Mouse (Mus musculus): ENCODE measurements around the gene Polr2e. TPM values are rescaled to one million over a fixed set of nuclear protein-coding genes. Genes with fewer than 3 reads are reported as not detected.
"Not testable (repeated sequence)": the region's sequence is repeated elsewhere in the genome, so short reads cannot be mapped to it uniquely, and the experiment has no call there.

Polr2e gene
- polyA plus RNA-seq, 1 experiment from 2014 or later, result 241 TPM

GRCm38 (mm10) chr10:80056976-80057682 lies 17.5 kb upstream of the Polr2e start:
- peaks cover 16% of the 10 kb centered on the region for H3K4me1 ChIP-seq (replicated peaks)
- 92% methylated on average over 27 of the region's 27 CpGs for WGBS
- H3K36me3 ChIP-seq, result peaks cover 70% of the 10 kb centered on the region
- H3K27ac ChIP-seq, result no peak overlapping the region
- no peak overlapping the region for H3K9ac ChIP-seq (replicated peaks)
- ATAC-seq (ENCODE audit: insufficient number of reproducible peaks, insufficient read depth, low FRiP score, low TSS enrichment, low read depth), result no peak
- no peak overlapping the region for H3K4me2 ChIP-seq
- H3K27me3 ChIP-seq, result no peaks in the 10 kb centered on the region
- no peak overlapping the region for H3K4me3 ChIP-seq (replicated peaks)
- H3K9me3 ChIP-seq, result no peaks in the 10 kb centered on the region

GRCm38 (mm10) chr10:80056506-80056905 lies 16.9 kb upstream of the Polr2e start:
- no peak overlapping the region for H3K4me2 ChIP-seq
- peaks cover 16% of the 10 kb centered on the region for H3K4me1 ChIP-seq (replicated peaks)

DNA sequence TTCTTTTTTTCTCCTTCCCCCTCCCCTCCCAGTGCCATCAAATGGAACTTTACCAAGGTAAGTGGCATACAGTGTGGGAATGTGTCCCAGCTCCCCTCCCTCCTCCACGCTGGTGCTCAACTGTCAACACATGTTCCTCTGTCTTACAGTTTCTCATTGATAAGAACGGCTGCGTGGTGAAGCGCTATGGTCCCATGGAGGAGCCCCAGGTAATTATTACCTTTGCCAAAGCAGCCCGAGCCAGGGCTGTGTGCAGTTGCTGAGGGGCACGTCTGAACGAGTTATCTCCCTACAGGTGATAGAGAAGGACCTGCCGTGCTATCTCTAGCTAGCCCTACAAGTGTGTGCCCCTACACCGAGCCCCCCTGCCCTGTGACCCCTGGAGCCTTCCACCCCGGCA lies 16.3 kb upstream of the Polr2e start:
- Histone ChIP-seq H3K4me1 (replicated peaks) (peaks cover 18% of the 10 kb centered on the region), H3K27me3 (no peaks in the 10 kb centered on the region), H3K9me3 (no peaks in the 10 kb centered on the region), H3K4me2 (0 out of 2 replicates have a peak overlapping the region, but pooled peaks have one; percentile 77), H3K27ac (no peak overlapping the region), H3K9ac (replicated peaks) (no peak overlapping the region; the same call in 1 of the 2 replicates), H3K4me3 (replicated peaks) (no peak overlapping the region), H3K36me3 (peaks cover 58% of the 10 kb centered on the region)
- WGBS, result 85% methylated on average over 10 of the region's 10 CpGs
- no peak for ATAC-seq (ENCODE audit: insufficient number of reproducible peaks, insufficient read depth, low FRiP score, low TSS enrichment, low read depth)

More at GRCm38 (mm10) chr10:80056506-80056905, 16.9 kb upstream of the Polr2e start:
- Histone ChIP-seq H3K9me3 (no peaks in the 10 kb centered on the region), H3K27ac (no peak overlapping the region), H3K36me3 (peaks cover 64% of the 10 kb centered on the region), H3K27me3 (no peaks in the 10 kb centered on the region), H3K4me3 (replicated peaks) (no peak overlapping the region), H3K9ac (replicated peaks) (no peak overlapping the region)
- 90% methylated on average over 4 of the region's 4 CpGs for WGBS
- no peak for ATAC-seq (ENCODE audit: insufficient number of reproducible peaks, insufficient read depth, low FRiP score, low TSS enrichment, low read depth)

- no peak for ATAC-seq (ENCODE audit: insufficient number of reproducible peaks, insufficient read depth, low FRiP score, low TSS enrichment, low read depth)
- 83% methylated on average over 5 of the region's 5 CpGs for WGBS
- H3K9ac ChIP-seq (replicated peaks), result no peak overlapping the region; the same call in 1 of the 2 replicates
Observed at GRCm38 (mm10) chr10:80055364-80055763, 15.8 kb upstream of the Polr2e start.

DNA sequence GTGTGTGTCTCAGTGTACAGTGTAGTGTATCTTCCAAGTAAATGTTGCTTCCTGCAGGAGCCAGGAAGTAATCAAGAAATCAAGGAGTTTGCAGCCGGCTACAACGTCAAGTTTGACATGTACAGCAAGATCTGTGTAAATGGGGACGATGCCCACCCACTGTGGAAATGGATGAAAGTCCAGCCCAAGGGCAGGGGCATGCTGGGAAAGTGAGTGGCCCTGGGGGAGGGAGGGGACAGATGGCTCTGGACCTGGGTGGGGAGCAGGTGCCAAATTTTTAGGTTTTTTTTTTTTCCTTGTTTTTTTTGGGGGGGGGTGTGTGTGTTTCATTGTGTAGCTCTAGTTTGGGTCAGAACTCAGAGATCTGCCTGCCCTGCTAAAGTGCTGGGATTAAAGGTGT lies 15.3 kb upstream of the Polr2e start:
- not testable (repeated sequence) for H3K27ac ChIP-seq; H3K9me3 ChIP-seq; ATAC-seq (ENCODE audit: insufficient number of reproducible peaks, insufficient read depth, low FRiP score, low TSS enrichment, low read depth); H3K27me3 ChIP-seq
- peaks cover 48% of the 10 kb centered on the region for H3K36me3 ChIP-seq
- peak overlapping the region; percentile 92 for H3K9ac ChIP-seq (replicated peaks)
- peak overlapping the region; percentile 89 for H3K4me3 ChIP-seq (replicated peaks)
- H3K4me2 ChIP-seq, result peak overlapping the region; percentile 77
- WGBS, result 38% methylated on average over 3 of the region's 3 CpGs
- H3K4me1 ChIP-seq (replicated peaks), result peaks cover 18% of the 10 kb centered on the region

More at GRCm38 (mm10) chr10:80055364-80055763, 15.8 kb upstream of the Polr2e start:
- Histone ChIP-seq H3K27ac (no peak overlapping the region), H3K36me3 (peaks cover 53% of the 10 kb centered on the region), H3K27me3 (no peaks in the 10 kb centered on the region), H3K4me2 (peak overlapping the region; percentile 77), H3K4me3 (replicated peaks) (peak overlapping the region; percentile 89; the same call in 1 of the 2 replicates), H3K9me3 (no peaks in the 10 kb centered on the region), H3K4me1 (replicated peaks) (peaks cover 18% of the 10 kb centered on the region)

GRCm38 (mm10) chr10:80053831-80054815 lies 14.5 kb upstream of the Polr2e start:
- 3% methylated on average over 77 of the region's 77 CpGs for WGBS
- H3K9me3 ChIP-seq, result no peaks in the 10 kb centered on the region
- H3K4me1 ChIP-seq (replicated peaks), result peaks cover 18% of the 10 kb centered on the region
- peak overlapping the region; percentile 77 for H3K4me2 ChIP-seq
- ATAC-seq (ENCODE audit: insufficient number of reproducible peaks, insufficient read depth, low FRiP score, low TSS enrichment, low read depth), result peak; percentile 44
- peaks cover 40% of the 10 kb centered on the region for H3K36me3 ChIP-seq
- H3K27ac ChIP-seq, result peak overlapping the region; percentile 98
- H3K4me3 ChIP-seq (replicated peaks), result peak overlapping the region; percentile 89
- H3K27me3 ChIP-seq, result no peaks in the 10 kb centered on the region
- H3K9ac ChIP-seq (replicated peaks), result peak overlapping the region; percentile 92

DNA sequence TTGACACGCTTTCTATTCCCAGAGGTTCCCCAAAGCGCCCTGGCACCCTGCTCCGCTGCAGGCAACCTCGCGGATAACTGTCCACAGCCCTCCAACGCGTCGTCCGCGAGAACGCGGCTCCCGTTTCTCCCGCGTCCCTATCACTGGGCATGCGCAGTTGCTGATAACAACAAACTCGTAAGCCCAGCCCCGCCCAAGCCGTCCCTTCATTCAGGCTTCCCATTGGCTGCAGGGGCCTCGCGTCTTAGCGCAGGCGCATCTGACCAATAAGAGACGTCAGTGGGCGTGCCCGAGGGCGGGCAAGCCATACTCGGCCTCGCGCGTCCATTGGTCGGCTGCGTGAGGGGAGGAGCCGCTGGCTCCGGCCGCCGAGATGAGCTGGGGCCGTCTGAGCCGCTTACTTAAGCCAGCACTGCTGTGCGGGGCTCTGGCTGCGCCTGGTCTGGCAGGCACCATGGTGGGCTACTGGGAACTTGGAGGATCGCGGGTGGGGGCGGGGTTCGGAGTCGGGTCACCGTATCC lies 13.7 kb upstream of the Polr2e start:
- H3K4me1 ChIP-seq (replicated peaks), result peaks cover 23% of the 10 kb centered on the region
- H3K27ac ChIP-seq, result peak overlapping the region; percentile 98
- peaks cover 32% of the 10 kb centered on the region for H3K36me3 ChIP-seq
- no peaks in the 10 kb centered on the region for H3K9me3 ChIP-seq
- WGBS, result under 1% methylated on average over 47 of the region's 47 CpGs
- peak overlapping the region; percentile 92 for H3K9ac ChIP-seq (replicated peaks)
- H3K4me3 ChIP-seq (replicated peaks), result peak overlapping the region; percentile 89
- H3K27me3 ChIP-seq, result no peaks in the 10 kb centered on the region
- H3K4me2 ChIP-seq, result peak overlapping the region; percentile 77
- peak; percentile 98 for ATAC-seq (ENCODE audit: insufficient number of reproducible peaks, insufficient read depth, low FRiP score, low TSS enrichment, low read depth)

DNA sequence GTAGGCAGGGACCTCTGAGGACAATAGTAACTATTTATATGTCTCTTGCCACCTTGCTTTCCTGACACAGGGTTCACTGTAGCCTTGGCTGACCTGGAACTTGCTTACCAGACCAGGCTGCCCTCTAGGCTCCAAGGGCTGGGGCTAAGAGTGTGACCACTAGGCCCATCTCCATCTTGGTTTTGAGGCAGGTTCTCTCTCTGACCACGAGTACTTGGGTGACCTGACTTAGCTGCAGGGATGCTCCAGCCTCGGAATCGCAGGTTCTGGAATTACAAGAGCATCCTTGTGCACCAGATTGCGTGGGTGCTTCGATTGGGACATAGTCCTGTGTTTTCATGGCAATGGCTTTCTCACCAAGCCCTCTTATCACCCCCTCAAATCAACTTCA lies 12.8 kb upstream of the Polr2e start:
- no peak overlapping the region for H3K4me3 ChIP-seq (replicated peaks)
- H3K9ac ChIP-seq (replicated peaks), result no peak overlapping the region
- no peaks in the 10 kb centered on the region for H3K9me3 ChIP-seq
- 79% methylated on average over 5 of the region's 5 CpGs for WGBS
- H3K36me3 ChIP-seq, result peaks cover 23% of the 10 kb centered on the region
- no peak for ATAC-seq (ENCODE audit: insufficient number of reproducible peaks, insufficient read depth, low FRiP score, low TSS enrichment, low read depth)
- H3K27me3 ChIP-seq, result peaks cover 2% of the 10 kb centered on the region; the same call in 1 of the 2 replicates
- H3K27ac ChIP-seq, result no peak overlapping the region
- peaks cover 32% of the 10 kb centered on the region for H3K4me1 ChIP-seq (replicated peaks)
- H3K4me2 ChIP-seq, result peak overlapping the region; percentile 77

DNA sequence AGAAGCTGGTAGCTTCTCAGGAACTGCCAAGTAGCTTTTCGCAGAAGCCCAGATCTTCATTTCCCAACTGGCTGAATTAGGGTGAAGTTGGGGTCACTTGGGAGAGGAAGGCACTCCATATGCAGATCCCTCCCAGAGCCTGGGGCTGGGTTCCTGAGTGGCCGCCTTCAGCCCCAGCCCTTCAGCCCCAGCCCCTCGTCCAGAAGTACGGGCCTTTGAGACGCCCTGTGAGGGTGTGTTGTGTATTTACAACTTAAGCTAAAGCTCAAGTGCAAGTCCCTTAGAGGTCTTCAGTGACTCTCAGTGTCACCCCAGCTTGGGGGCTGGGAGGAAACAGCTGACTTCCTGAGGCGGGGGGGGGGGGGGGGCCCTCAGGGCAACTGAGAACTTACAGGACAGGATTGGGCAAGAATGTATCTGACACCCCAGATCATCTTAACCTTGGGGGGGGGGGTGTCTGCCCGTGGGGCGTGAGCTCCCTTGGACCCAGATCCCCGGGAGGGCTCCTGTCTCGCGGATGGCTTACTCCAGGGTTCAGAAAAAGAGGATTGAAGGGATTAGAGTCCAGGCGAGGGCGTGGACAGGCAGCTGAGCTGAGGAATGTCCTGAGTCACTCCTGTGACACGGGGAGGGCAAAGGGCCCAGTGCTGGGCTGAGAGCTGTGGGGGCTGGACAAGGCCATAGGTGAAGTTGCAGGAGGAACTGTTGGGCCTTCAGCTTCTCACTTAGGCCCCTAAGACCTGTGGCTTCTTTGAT lies 12.2 kb upstream of the Polr2e start:
- H3K4me1 ChIP-seq (replicated peaks), result peaks cover 36% of the 10 kb centered on the region

GRCm38 (mm10) chr10:80050885-80051617 lies 11.5 kb upstream of the Polr2e start:
- Histone ChIP-seq H3K4me3 (replicated peaks) (no peak overlapping the region), H3K4me2 (no peak overlapping the region), H3K36me3 (peaks cover 9% of the 10 kb centered on the region), H3K9me3 (no peaks in the 10 kb centered on the region), H3K9ac (replicated peaks) (no peak overlapping the region; the same call in 1 of the 2 replicates), H3K27me3 (peaks cover 10% of the 10 kb centered on the region; the same call in 1 of the 2 replicates), H3K27ac (0 out of 2 replicates have a peak overlapping the region, but pooled peaks have one; percentile 32), H3K4me1 (replicated peaks) (peaks cover 36% of the 10 kb centered on the region)
- ATAC-seq (ENCODE audit: insufficient number of reproducible peaks, insufficient read depth, low FRiP score, low TSS enrichment, low read depth), result no peak
- WGBS, result 32% methylated on average over 15 of the region's 15 CpGs

More for the DNA sequence above, 12.2 kb upstream of the Polr2e start:
- Histone ChIP-seq H3K36me3 (peaks cover 17% of the 10 kb centered on the region), H3K9me3 (no peaks in the 10 kb centered on the region), H3K4me3 (replicated peaks) (no peak overlapping the region), H3K27ac (0 out of 2 replicates have a peak overlapping the region, but pooled peaks have one; percentile 32), H3K4me2 (peak overlapping the region; percentile 77), H3K27me3 (peaks cover 8% of the 10 kb centered on the region; the same call in 1 of the 2 replicates), H3K9ac (replicated peaks) (no peak overlapping the region)
- no peak for ATAC-seq (ENCODE audit: insufficient number of reproducible peaks, insufficient read depth, low FRiP score, low TSS enrichment, low read depth)
- WGBS, result 41% methylated on average over 14 of the region's 14 CpGs

All from limb, embryonic 12.5 days (tissue).